In genomic region chr6:87502831-87503286, GRCm38 (mm10) we compare ENCODE assay signal across 10 mouse cellular contexts. TPM values are rescaled to one million over a fixed set of nuclear protein-coding genes. Genes with fewer than 3 reads are reported as not detected.
DNase-seq lines count a peak whose midpoint lies in the region; ATAC-seq lines count a peak whose summit lies in the region.
"Had no signal": no experiment of that assay in that cellular context is flagged by ENCODE, and none has a peak within 500 bp of the region (broad histone marks: within the 10 kb centered on the region; RNA-seq: fewer than 3 reads in every experiment).

No protein-coding gene starts in this region.

- WGBS in liver, embryonic 13.5 days (ENCODE audit: insufficient replicate concordance): 16% methylated on average over 10 of the region's 10 CpGs

- peaks cover 24% of the 10 kb centered on the region for H3K4me1 ChIP-seq in liver, embryonic 13.5 days (replicated peaks)
- H3K4me1 ChIP-seq: forebrain, embryonic 15.5 days; midbrain, embryonic 15.5 days had no signal

- H3K36me3 ChIP-seq in liver, embryonic 13.5 days: no peaks in the 10 kb centered on the region
- H3K36me3 ChIP-seq: forebrain, embryonic 15.5 days; midbrain, embryonic 15.5 days had no signal

- no peak overlapping the region for H3K27ac ChIP-seq in liver, embryonic 13.5 days
- H3K27ac ChIP-seq: forebrain, embryonic 15.5 days; midbrain, embryonic 15.5 days had no signal

- no peaks in the 10 kb centered on the region for H3K27me3 ChIP-seq in liver, embryonic 13.5 days
- H3K27me3 ChIP-seq: forebrain, embryonic 15.5 days; midbrain, embryonic 15.5 days had no signal

- ATAC-seq in liver, embryonic 13.5 days (ENCODE audit: low read depth): peak; percentile 34; the same call in 1 of the 2 replicates
- ATAC-seq: forebrain, embryonic 15.5 days; midbrain, embryonic 15.5 days had no signal

- no peak overlapping the region for H3K4me3 ChIP-seq in liver, embryonic 13.5 days (replicated peaks)
- H3K4me3 ChIP-seq: forebrain, embryonic 15.5 days; midbrain, embryonic 15.5 days had no signal

- no peak overlapping the region for H3K9ac ChIP-seq in liver, embryonic 13.5 days
- H3K9ac ChIP-seq: forebrain, embryonic 15.5 days; midbrain, embryonic 15.5 days had no signal

- peak; percentile 27 for DNase-seq in adrenal gland, adult 2 months
- no peak for DNase-seq in adrenal gland, postnatal 36 days
- peak; percentile 91 for DNase-seq in A20 (ENCODE audit: low read depth, low spot score)
- DNase-seq in liver, embryonic 13.5 days: no peak
- peak; percentile 91 for DNase-seq in naive thymus-derived CD4-positive, alpha-beta T cell, adult 2 months (ENCODE audit: low read depth)
- no peak for DNase-seq in ovary, postnatal 10 days (ENCODE audit: low spot score)
- no peak for DNase-seq in urinary bladder, postnatal 10 days (ENCODE audit: low spot score)
- no peak for DNase-seq in urinary bladder, postnatal 14 days (ENCODE audit: low spot score)

- no peaks in the 10 kb centered on the region for H3K9me3 ChIP-seq in liver, embryonic 13.5 days (replicated peaks)
- H3K9me3 ChIP-seq: forebrain, embryonic 15.5 days; midbrain, embryonic 15.5 days had no signal

- no peak overlapping the region for H3K4me2 ChIP-seq in liver, embryonic 13.5 days
- H3K4me2 ChIP-seq: forebrain, embryonic 15.5 days; midbrain, embryonic 15.5 days had no signal

RNA-seq across cellular contexts. Expression of gene Arhgap25, which starts 30.2 kb away (rescaled TPM):
- total RNA-seq in adrenal gland, adult 2 months (2021): 1 to 10 TPM; 3.1 TPM
- polyA plus RNA-seq in adrenal gland, adult 2 months (2012; rRNA removed): 0.39 and 0.49 TPM in 2 replicates
- total RNA-seq in adrenal gland, postnatal 36 days (2021): 1 to 10 TPM; 2.8 to 3.7 TPM
- 2.8 and 3.6 TPM in 2 replicates for polyA plus RNA-seq in liver, embryonic 13.5 days (2015; fragmentation: Nextera tagmentation; extraction: Ambion mirVana)

Comparison
In these comparisons a context has a peak if more than half of its experiments do, and no peak if none do; other contexts are left out.
1. DNase-seq: peak in adrenal gland, adult 2 months (single experiment), A20 (single experiment) and naive thymus-derived CD4-positive, alpha-beta T cell, adult 2 months (single experiment); none in adrenal gland, postnatal 36 days (0 of 2), liver, embryonic 13.5 days (single experiment), ovary, postnatal 10 days (single experiment), urinary bladder, postnatal 10 days (single experiment) and urinary bladder, postnatal 14 days (single experiment).